Mouse (Mus musculus): Measurements from ENCODE around the gene Inpp5a.
"Not testable (repeated sequence)": the region's sequence is repeated elsewhere in the genome, so short reads cannot be mapped to it uniquely, and the experiment has no call there.

Inpp5a gene

GRCm38 (mm10) chr7:139401791-139402190 lies 12.9 kb downstream of the Inpp5a start:
- no peak for DNase-seq

GRCm38 (mm10) chr7:139402721-139403120 lies 13.8 kb downstream of the Inpp5a start:
- peak; percentile 74 to 78 for DNase-seq

- no peak for DNase-seq
Measured at GRCm38 (mm10) chr7:139406581-139406980, 17.7 kb downstream of the Inpp5a start.

GRCm38 (mm10) chr7:139407966-139408365 lies 19.1 kb downstream of the Inpp5a start:
- no peak for DNase-seq

- no peak for DNase-seq
Measured at GRCm38 (mm10) chr7:139409903-139410302, 21.0 kb downstream of the Inpp5a start.

- DNase-seq: peak; percentile 47 to 53
Measured at GRCm38 (mm10) chr7:139412223-139412950, 23.5 kb downstream of the Inpp5a start.

GRCm38 (mm10) chr7:139413400-139413799 lies 24.5 kb downstream of the Inpp5a start:
- no peak for DNase-seq

- no peak for DNase-seq
Measured at GRCm38 (mm10) chr7:139415616-139416225, 26.8 kb downstream of the Inpp5a start.

- no peak for DNase-seq
Measured at GRCm38 (mm10) chr7:139418371-139418770, 29.5 kb downstream of the Inpp5a start.

GRCm38 (mm10) chr7:139422827-139423226 lies 33.9 kb downstream of the Inpp5a start:
- DNase-seq: no peak

- DNase-seq: no peak
Measured at GRCm38 (mm10) chr7:139434095-139434830, 45.4 kb downstream of the Inpp5a start.

- DNase-seq: not testable (repeated sequence)
Measured at GRCm38 (mm10) chr7:139434931-139435330, 46.0 kb downstream of the Inpp5a start.

- DNase-seq: no peak
Measured at GRCm38 (mm10) chr7:139435749-139436148, 46.8 kb downstream of the Inpp5a start.

- DNase-seq: no peak
Measured at GRCm38 (mm10) chr7:139436951-139437350, 48.0 kb downstream of the Inpp5a start.

- no peak for DNase-seq
Measured at GRCm38 (mm10) chr7:139437471-139437870, 48.6 kb downstream of the Inpp5a start.

- DNase-seq: no peak
Measured at GRCm38 (mm10) chr7:139437926-139438600, 49.2 kb downstream of the Inpp5a start.

GRCm38 (mm10) chr7:139438601-139438945 lies 49.7 kb downstream of the Inpp5a start:
- DNase-seq: no peak

GRCm38 (mm10) chr7:139439031-139439430 lies 50.1 kb downstream of the Inpp5a start:
- DNase-seq: no peak

GRCm38 (mm10) chr7:139439922-139440895 lies 51.3 kb downstream of the Inpp5a start:
- DNase-seq: no peak

GRCm38 (mm10) chr7:139441022-139441421 lies 52.1 kb downstream of the Inpp5a start:
- DNase-seq: no peak

- DNase-seq: no peak
Measured at GRCm38 (mm10) chr7:139441761-139442211, 52.9 kb downstream of the Inpp5a start.

GRCm38 (mm10) chr7:139445621-139446020 lies 56.7 kb downstream of the Inpp5a start:
- no peak for DNase-seq

Data from B cell, adult 2 months (primary cell).